Mouse (Mus musculus) embryonic facial prominence, embryonic 13.5 days (tissue): ENCODE measurements around the gene Crmp1. TPM values are rescaled to one million over a fixed set of nuclear protein-coding genes. Genes with fewer than 3 reads are reported as not detected.

Experiments
- ATAC-seq: fragments of 200-750 bp; cut with Nextera tagmentation; 2 replicates; pipeline ENCODE4 v1.8.0; 2017; ENCODE audit warnings: low read depth; ENCODE audit not compliant: insufficient number of reproducible peaks, insufficient read depth, low FRiP score, low TSS enrichment
- H3K27ac ChIP-seq: fragments of 300-500 bp; sonication (generic); 2 replicates; pipeline ENCODE4 v1.5.1; 2015; ENCODE audit warnings: moderate library complexity, mild to moderate bottlenecking, inconsistent platforms
- H3K27me3 ChIP-seq: fragments of 300-500 bp; sonication (generic); 2 replicates; pipeline ENCODE4 v1.6.1; 2015; ENCODE audit warnings: mild to moderate bottlenecking, inconsistent platforms
- H3K36me3 ChIP-seq: fragments of 300-500 bp; sonication (generic); 2 replicates; pipeline ENCODE4 v1.6.1; 2015; ENCODE audit warnings: mild to moderate bottlenecking, inconsistent platforms
- H3K4me1 ChIP-seq: fragments of 300-500 bp; sonication (generic); 2 replicates; pipeline ENCODE4 v1.6.1; 2015; ENCODE audit warnings: inconsistent platforms
- H3K4me2 ChIP-seq: fragments of 300-500 bp; sonication (generic); 2 replicates; pipeline ENCODE4 v1.6.1; 2015; ENCODE audit warnings: moderate library complexity, mild to moderate bottlenecking, inconsistent platforms
- H3K4me3 ChIP-seq: fragments of 300-500 bp; sonication (generic); 2 replicates; pipeline ENCODE4 v1.5.1; 2015; ENCODE audit warnings: mild to moderate bottlenecking, inconsistent platforms
- H3K9ac ChIP-seq: fragments of 300-500 bp; sonication (generic); 2 replicates; pipeline ENCODE4 v1.6.1; 2015; ENCODE audit warnings: mild to moderate bottlenecking, inconsistent platforms
- H3K9me3 ChIP-seq: fragments of 300-500 bp; sonication (generic); 2 replicates; pipeline ENCODE4 v1.6.1; 2016; ENCODE audit warnings: inconsistent platforms
- WGBS: fragments of 180-500 bp; shearing (Covaris S2); methylation state at CpG from one replicate; pipeline ENCODE4 v1.1.7; 2015; ENCODE audit warnings: mixed read lengths; 5-methylcytosine and 5-hydroxymethylcytosine counted together
- polyA plus RNA-seq: library from polyadenylated mRNA; unstranded; fragments of >200 nt; fragmentation: Nextera tagmentation; extraction: Ambion mirVana; gene quantifications from 2 replicates; pipeline ENCODE4 v1.2.1, GENCODE M21; 2015

Gene Crmp1
- polyA plus RNA-seq, 1 experiment from 2014 or later = 26.4 TPM

DNA sequence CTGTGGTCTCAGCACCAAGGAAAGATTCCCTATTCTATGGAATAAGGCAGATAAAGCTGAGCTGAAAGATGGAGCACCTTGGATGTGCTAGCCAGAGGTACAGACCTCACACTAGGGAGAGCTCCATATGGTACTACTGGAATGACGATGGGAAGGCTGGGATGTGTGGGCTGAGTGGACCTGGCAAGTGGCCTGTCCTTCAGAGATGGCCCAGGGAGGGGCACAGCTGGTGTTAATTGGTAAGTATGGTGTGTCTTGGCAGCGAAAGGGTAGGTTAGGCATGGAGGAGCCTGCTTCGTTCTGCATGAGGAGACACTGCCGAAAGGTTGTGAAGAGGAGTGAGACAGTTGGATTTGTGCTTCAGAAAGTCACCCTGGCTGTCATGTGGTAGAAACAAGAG is 12.8 kb downstream of the Crmp1 start:
- H3K4me2 ChIP-seq = no peak overlapping the region
- no peak overlapping the region for H3K4me3 ChIP-seq
- 90% methylated on average over 4 of the region's 4 CpGs for WGBS
- H3K4me1 ChIP-seq = no peaks in the 10 kb centered on the region
- no peaks in the 10 kb centered on the region for H3K27me3 ChIP-seq
- H3K36me3 ChIP-seq = no peaks in the 10 kb centered on the region
- H3K9ac ChIP-seq = no peak overlapping the region
- no peak overlapping the region for H3K27ac ChIP-seq
- H3K9me3 ChIP-seq = no peaks in the 10 kb centered on the region
- no peak for ATAC-seq

- no peaks in the 10 kb centered on the region for H3K4me1 ChIP-seq
- no peaks in the 10 kb centered on the region for H3K9me3 ChIP-seq
- no peaks in the 10 kb centered on the region for H3K36me3 ChIP-seq
- no peak overlapping the region for H3K4me2 ChIP-seq
- no peak overlapping the region for H3K27ac ChIP-seq
- H3K4me3 ChIP-seq = no peak overlapping the region
- H3K9ac ChIP-seq = no peak overlapping the region
- H3K27me3 ChIP-seq = no peaks in the 10 kb centered on the region
- 66% methylated on average over 7 of the region's 7 CpGs for WGBS
- no peak for ATAC-seq
Observed at GRCm38 (mm10) chr5:37256823-37257222, 15.1 kb downstream of the Crmp1 start.

- no peaks in the 10 kb centered on the region for H3K4me1 ChIP-seq
- ATAC-seq = no peak
- no peaks in the 10 kb centered on the region for H3K9me3 ChIP-seq
- H3K36me3 ChIP-seq = no peaks in the 10 kb centered on the region
- no peak overlapping the region for H3K9ac ChIP-seq
- no peak overlapping the region for H3K4me3 ChIP-seq
- no peak overlapping the region for H3K27ac ChIP-seq
- H3K4me2 ChIP-seq = no peak overlapping the region
- 53% methylated on average over 5 of the region's 5 CpGs for WGBS
- no peaks in the 10 kb centered on the region for H3K27me3 ChIP-seq
Observed at GRCm38 (mm10) chr5:37257243-37257642, 15.5 kb downstream of the Crmp1 start.

DNA sequence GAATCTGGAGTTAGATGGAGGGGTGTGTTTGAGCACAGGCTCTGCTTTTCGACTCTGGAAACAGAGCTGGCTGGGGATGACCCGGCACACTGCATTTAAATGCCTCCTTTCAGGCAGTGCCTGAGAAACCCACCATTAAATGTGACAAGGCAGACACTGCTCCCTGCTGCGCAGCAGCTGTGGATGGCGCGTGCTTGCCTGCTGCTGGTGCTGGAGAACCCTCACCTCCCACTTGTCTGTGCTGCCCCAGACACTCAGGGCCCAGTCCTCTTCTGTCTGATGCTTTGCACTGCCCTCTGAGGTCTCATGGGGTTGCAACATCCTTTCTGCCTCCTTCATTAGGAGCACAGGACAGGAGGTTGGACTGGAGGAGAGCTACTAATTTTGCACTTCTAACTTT is 20.0 kb downstream of the Crmp1 start:
- Histone ChIP-seq H3K9me3 (no peaks in the 10 kb centered on the region), H3K27me3 (no peaks in the 10 kb centered on the region), H3K27ac (no peak overlapping the region), H3K4me2 (no peak overlapping the region), H3K9ac (no peak overlapping the region), H3K4me3 (no peak overlapping the region), H3K4me1 (no peaks in the 10 kb centered on the region), H3K36me3 (no peaks in the 10 kb centered on the region)
- WGBS = 71% methylated on average over 5 of the region's 5 CpGs
- ATAC-seq = no peak

DNA sequence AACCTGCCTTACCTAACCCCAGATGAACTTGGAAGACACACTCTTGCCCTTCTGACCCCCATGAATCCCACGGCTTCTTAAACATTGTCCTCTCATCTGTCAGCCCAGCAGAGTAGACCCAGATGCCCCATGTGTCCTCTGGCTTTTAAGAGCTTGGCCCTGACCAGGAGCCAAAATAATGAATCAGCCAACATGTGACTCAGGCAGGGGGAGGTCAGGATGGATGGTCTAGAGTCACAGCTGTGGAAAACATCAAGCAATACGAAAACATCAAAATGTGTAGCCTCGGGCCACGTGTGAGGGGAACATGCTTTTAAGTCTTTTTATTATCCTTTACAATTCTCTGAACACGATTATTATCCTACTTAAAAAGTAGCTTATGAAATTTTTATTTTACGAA is 22.1 kb downstream of the Crmp1 start:
- 72% methylated on average over 6 of the region's 6 CpGs for WGBS
- H3K36me3 ChIP-seq = no peaks in the 10 kb centered on the region
- no peak overlapping the region for H3K9ac ChIP-seq
- H3K27ac ChIP-seq = no peak overlapping the region
- no peak overlapping the region for H3K4me2 ChIP-seq
- no peaks in the 10 kb centered on the region for H3K4me1 ChIP-seq
- H3K9me3 ChIP-seq = no peaks in the 10 kb centered on the region
- no peaks in the 10 kb centered on the region for H3K27me3 ChIP-seq
- no peak overlapping the region for H3K4me3 ChIP-seq
- no peak for ATAC-seq

DNA sequence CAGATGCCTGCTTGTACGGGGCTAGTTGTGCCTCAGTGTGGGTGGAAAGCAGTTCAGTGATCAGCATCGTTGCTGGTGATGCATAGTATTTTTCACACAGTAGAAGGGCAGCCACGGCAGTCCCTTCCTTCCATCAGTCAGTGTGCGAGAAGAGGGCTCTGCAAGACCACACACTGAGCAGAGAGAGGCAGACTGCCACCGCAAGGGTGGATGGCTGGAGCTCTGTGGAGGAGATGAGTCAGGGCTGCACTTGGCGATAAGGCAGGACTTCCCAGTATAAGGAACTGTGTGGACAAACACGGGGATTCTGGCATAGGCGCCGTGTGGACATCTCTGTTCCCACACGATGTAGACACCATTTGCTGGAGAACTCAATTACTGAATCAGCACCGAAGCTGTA is 39.3 kb downstream of the Crmp1 start:
- Histone ChIP-seq H3K4me2 (no peak overlapping the region), H3K9ac (no peak overlapping the region), H3K36me3 (0 out of 2 replicates have a peak, but pooled peaks cover 7% of the 10 kb centered on the region), H3K27ac (no peak overlapping the region), H3K4me1 (no peaks in the 10 kb centered on the region), H3K27me3 (no peaks in the 10 kb centered on the region), H3K4me3 (no peak overlapping the region), H3K9me3 (no peaks in the 10 kb centered on the region)
- no peak for ATAC-seq
- 90% methylated on average over 11 of the region's 11 CpGs for WGBS

GRCm38 (mm10) chr5:37288374-37288773 is 46.6 kb downstream of the Crmp1 start:
- H3K27me3 ChIP-seq = no peaks in the 10 kb centered on the region
- no peak for ATAC-seq
- no peaks in the 10 kb centered on the region for H3K4me1 ChIP-seq
- no peaks in the 10 kb centered on the region for H3K9me3 ChIP-seq
- no peak overlapping the region for H3K4me2 ChIP-seq
- H3K9ac ChIP-seq = no peak overlapping the region
- H3K27ac ChIP-seq = no peak overlapping the region
- 0 out of 2 replicates have a peak, but pooled peaks cover 6% of the 10 kb centered on the region for H3K36me3 ChIP-seq
- H3K4me3 ChIP-seq = no peak overlapping the region
- WGBS = 71% methylated on average over 3 of the region's 3 CpGs

DNA sequence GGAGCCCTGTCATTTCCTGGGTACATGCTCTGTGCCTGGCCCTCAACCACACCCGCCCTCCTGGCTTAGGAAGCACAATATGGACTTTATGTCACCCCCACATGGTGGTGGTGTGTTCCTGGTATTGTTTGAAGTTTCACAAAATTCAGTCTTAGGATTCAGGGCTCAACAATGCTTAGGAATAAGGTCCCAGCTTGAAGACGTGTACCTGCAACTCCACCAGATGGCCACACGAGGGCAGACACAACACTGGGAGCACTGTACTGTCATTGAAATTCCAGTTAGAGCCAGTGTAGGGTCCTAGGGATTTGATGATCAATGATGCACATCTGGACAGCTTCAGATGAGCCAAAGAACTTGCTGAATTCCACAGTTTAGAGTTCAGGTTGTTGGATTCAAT is 47.5 kb downstream of the Crmp1 start:
- no peaks in the 10 kb centered on the region for H3K4me1 ChIP-seq
- no peaks in the 10 kb centered on the region for H3K27me3 ChIP-seq
- no peak overlapping the region for H3K4me3 ChIP-seq
- WGBS = 14% methylated on average over 3 of the region's 3 CpGs
- no peak overlapping the region for H3K27ac ChIP-seq
- ATAC-seq = no peak
- 0 out of 2 replicates have a peak, but pooled peaks cover 6% of the 10 kb centered on the region for H3K36me3 ChIP-seq
- no peaks in the 10 kb centered on the region for H3K9me3 ChIP-seq
- no peak overlapping the region for H3K4me2 ChIP-seq
- H3K9ac ChIP-seq = no peak overlapping the region

DNA sequence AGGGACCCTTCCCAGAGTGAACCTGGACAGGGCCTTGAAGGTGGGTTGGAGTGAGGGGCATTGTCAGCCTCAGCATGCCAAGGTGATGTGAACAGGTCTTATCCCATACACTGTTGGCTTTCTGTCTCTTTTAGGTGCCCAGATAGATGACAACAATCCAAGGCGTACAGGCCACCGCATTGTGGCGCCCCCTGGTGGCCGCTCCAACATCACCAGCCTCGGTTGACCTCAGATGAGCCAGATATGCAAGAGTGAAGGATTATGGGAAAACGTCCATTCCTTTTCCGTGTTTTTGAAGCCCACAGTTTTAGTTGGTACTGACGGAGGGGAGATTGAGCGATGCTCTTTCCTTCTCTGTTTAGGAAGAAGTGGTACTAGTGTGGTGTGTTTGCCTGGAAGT is 49.2 kb downstream of the Crmp1 start:
- Histone ChIP-seq H3K27ac (no peak overlapping the region), H3K9ac (no peak overlapping the region), H3K4me1 (no peaks in the 10 kb centered on the region), H3K36me3 (0 out of 2 replicates have a peak, but pooled peaks cover 6% of the 10 kb centered on the region), H3K27me3 (no peaks in the 10 kb centered on the region), H3K4me3 (no peak overlapping the region), H3K4me2 (no peak overlapping the region), H3K9me3 (no peaks in the 10 kb centered on the region)
- 69% methylated on average over 9 of the region's 9 CpGs for WGBS
- no peak for ATAC-seq

DNA sequence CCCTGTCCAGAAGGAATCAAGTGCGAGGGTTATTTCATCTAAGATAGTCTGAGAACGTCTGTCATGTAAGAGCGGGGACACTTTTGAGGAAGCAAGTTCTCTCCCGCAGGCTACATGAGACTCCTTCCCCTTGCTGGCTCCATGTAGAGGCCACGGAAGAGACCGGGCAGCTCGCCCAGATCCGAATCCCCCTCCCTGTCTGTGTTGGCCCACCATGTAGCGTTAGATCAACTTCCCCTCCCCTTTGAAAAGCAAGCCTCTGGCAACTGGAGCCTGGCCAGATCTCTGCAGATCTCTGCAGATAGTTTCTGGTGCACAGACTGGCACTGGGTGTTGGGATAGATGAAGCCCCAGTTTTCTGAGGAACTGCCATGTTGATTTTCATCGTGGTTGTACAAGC is 55.0 kb downstream of the Crmp1 start:
- Histone ChIP-seq H3K4me2 (no peak overlapping the region), H3K4me1 (peaks cover 7% of the 10 kb centered on the region), H3K27me3 (no peaks in the 10 kb centered on the region), H3K36me3 (peaks cover 27% of the 10 kb centered on the region), H3K9ac (no peak overlapping the region), H3K9me3 (no peaks in the 10 kb centered on the region), H3K4me3 (no peak overlapping the region), H3K27ac (no peak overlapping the region)
- no peak for ATAC-seq
- WGBS = 59% methylated on average over 10 of the region's 10 CpGs

DNA sequence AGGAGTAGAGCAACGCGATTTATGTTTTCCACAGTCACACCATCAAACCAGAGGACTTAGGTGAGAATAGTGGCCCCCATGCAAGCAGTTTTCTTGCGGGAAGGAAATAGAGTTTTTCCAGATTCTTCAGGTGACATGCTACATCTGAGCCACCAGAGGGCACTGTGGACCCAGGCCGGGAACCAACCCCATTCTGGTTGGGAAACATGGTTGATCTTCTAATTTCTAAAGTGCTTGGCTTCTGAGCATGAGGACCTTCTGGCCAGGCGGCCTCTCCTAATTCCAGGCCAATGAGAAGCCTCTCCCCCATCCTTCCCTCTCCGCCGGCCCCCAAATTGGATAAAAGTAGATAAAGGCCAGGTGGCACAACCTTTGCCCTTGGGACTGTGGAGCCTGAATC is 56.6 kb downstream of the Crmp1 start:
- Histone ChIP-seq H3K4me2 (no peak overlapping the region), H3K27me3 (no peaks in the 10 kb centered on the region), H3K27ac (no peak overlapping the region), H3K4me3 (no peak overlapping the region), H3K9me3 (no peaks in the 10 kb centered on the region), H3K4me1 (peaks cover 7% of the 10 kb centered on the region), H3K9ac (no peak overlapping the region), H3K36me3 (peaks cover 37% of the 10 kb centered on the region)
- no peak for ATAC-seq
- WGBS = 20% methylated on average over 7 of the region's 7 CpGs

DNA sequence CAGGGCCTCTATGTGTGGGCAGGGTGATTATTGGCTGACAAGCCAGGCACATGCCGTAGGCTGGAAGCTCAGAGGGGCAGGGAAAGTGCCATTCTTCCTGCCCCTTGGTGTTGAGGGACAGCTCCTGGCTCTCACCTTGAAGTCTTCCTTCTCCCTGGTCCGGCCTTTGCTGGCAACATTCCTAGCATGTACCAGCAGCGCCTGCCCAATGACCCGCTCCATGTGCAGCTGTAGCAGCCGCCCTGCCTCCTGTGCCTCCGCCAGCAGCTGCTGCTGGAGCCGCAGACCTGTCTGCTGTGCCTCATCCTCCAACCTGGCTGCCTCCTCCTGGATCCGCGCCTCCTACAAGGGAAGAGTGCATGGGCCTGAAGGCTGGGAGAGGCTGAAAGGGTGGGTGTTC is 68.3 kb downstream of the Crmp1 start:
- no peak overlapping the region for H3K27ac ChIP-seq
- 89% methylated on average over 9 of the region's 9 CpGs for WGBS
- no peaks in the 10 kb centered on the region for H3K27me3 ChIP-seq
- H3K36me3 ChIP-seq = peaks cover 92% of the 10 kb centered on the region
- no peak overlapping the region for H3K9ac ChIP-seq
- no peak overlapping the region for H3K4me2 ChIP-seq
- peaks cover 4% of the 10 kb centered on the region; the same call in 1 of the 2 replicates for H3K9me3 ChIP-seq
- no peak overlapping the region for H3K4me3 ChIP-seq
- no peak for ATAC-seq
- no peaks in the 10 kb centered on the region for H3K4me1 ChIP-seq
